Mouse (Mus musculus) 3T3-L1 (cell line): ENCODE measurements around the gene E330034G19Rik.
"Not testable (repeated sequence)": the region's sequence is repeated elsewhere in the genome, so short reads cannot be mapped to it uniquely, and the experiment has no call there.

Source experiments
- DNase-seq: peaks from one replicate; pipeline ENCODE4 v3.0.0-alpha.2; 2015; ENCODE audit warnings: low read depth, low spot score

Gene E330034G19Rik

GRCm38 (mm10) chr14:24292914-24293313 lies at the start of gene E330034G19Rik:
TSS of gene E330034G19Rik (plus strand) at chr14:24293214.
- no peak for DNase-seq

GRCm38 (mm10) chr14:24244330-24245176 lies 48.5 kb upstream of the E330034G19Rik start:
- DNase-seq = peak; percentile 43

- DNase-seq = no peak
Observed at GRCm38 (mm10) chr14:24245177-24246081, 47.6 kb upstream of the E330034G19Rik start, which contains the start of gene Dlg5. TSS of gene Dlg5 (minus strand) at chr14:24245920.

- DNase-seq = peak; percentile 43
Observed at GRCm38 (mm10) chr14:24249926-24250325, 43.1 kb upstream of the E330034G19Rik start.

GRCm38 (mm10) chr14:24251326-24251725 lies 41.7 kb upstream of the E330034G19Rik start:
- DNase-seq = no peak

- peak; percentile 34 for DNase-seq
Observed at GRCm38 (mm10) chr14:24253611-24254202, 39.3 kb upstream of the E330034G19Rik start.

- DNase-seq = no peak
Observed at GRCm38 (mm10) chr14:24255956-24256355, 37.1 kb upstream of the E330034G19Rik start.

GRCm38 (mm10) chr14:24260391-24260790 lies 32.6 kb upstream of the E330034G19Rik start:
- no peak for DNase-seq

- DNase-seq = no peak
Observed at GRCm38 (mm10) chr14:24262382-24262781, 30.6 kb upstream of the E330034G19Rik start.

GRCm38 (mm10) chr14:24262915-24263314 lies 30.1 kb upstream of the E330034G19Rik start:
- no peak for DNase-seq

GRCm38 (mm10) chr14:24269571-24269970 lies 23.4 kb upstream of the E330034G19Rik start:
- DNase-seq = peak; percentile 57

GRCm38 (mm10) chr14:24273575-24273974 lies 19.4 kb upstream of the E330034G19Rik start:
- peak; percentile 69 for DNase-seq

GRCm38 (mm10) chr14:24275534-24275933 lies 17.5 kb upstream of the E330034G19Rik start:
- DNase-seq = peak; percentile 19

GRCm38 (mm10) chr14:24281278-24281677 lies 11.7 kb upstream of the E330034G19Rik start:
- DNase-seq = peak; percentile 13

- DNase-seq = no peak
Observed at GRCm38 (mm10) chr14:24282276-24282675, 10.7 kb upstream of the E330034G19Rik start.

GRCm38 (mm10) chr14:24286136-24286535 lies 6.9 kb upstream of the E330034G19Rik start:
- DNase-seq = no peak

GRCm38 (mm10) chr14:24290726-24291125 lies 2.3 kb upstream of the E330034G19Rik start:
- DNase-seq = no peak

GRCm38 (mm10) chr14:24293631-24294030 lies 617 bp downstream of the E330034G19Rik start:
- DNase-seq = no peak

GRCm38 (mm10) chr14:24302126-24302525 lies 9.1 kb downstream of the E330034G19Rik start:
- not testable (repeated sequence) for DNase-seq

- no peak for DNase-seq
Observed at GRCm38 (mm10) chr14:24306667-24307066, 13.7 kb downstream of the E330034G19Rik start.

- peak; percentile 66 for DNase-seq
Observed at GRCm38 (mm10) chr14:24307146-24307545, 14.1 kb downstream of the E330034G19Rik start.

GRCm38 (mm10) chr14:24311110-24311509 lies 18.1 kb downstream of the E330034G19Rik start:
- DNase-seq = peak; percentile 76
